Mouse (Mus musculus) heart, embryonic 14.5 days (tissue): Measurements from ENCODE around the gene Adtrp. TPM values are rescaled to one million over a fixed set of nuclear protein-coding genes. Genes with fewer than 3 reads are reported as not detected.

Source experiments
- ATAC-seq: fragments of 200-750 bp; cut with Nextera tagmentation; 2 replicates; pipeline ENCODE4 v1.8.0; 2017; ENCODE audit warnings: low read depth, moderate TSS enrichment; ENCODE audit not compliant: insufficient number of reproducible peaks, insufficient read depth, low FRiP score
- H3K27ac ChIP-seq, 2 experiments: fragments of 200-500 bp in 1 of 2; fragments of 300-500 bp in 1 of 2; sonication (generic) in 1 of 2; replicated peaks in 1 of 2; 2 replicates each; pipeline ENCODE4 v1.5.1; 2012 to 2014; ENCODE audit warnings: low read depth in 2 of 2, low read length in 2 of 2, control low read depth in 1 of 2, mild to moderate bottlenecking in 1 of 2, mixed read lengths in 1 of 2; ENCODE audit not compliant: control insufficient read depth in 1 of 2, insufficient read depth in 1 of 2
- H3K27me3 ChIP-seq: fragments of 300-500 bp; sonication (generic); 2 replicates; pipeline ENCODE4 v1.6.1; 2014; ENCODE audit warnings: mild to moderate bottlenecking, low read length, control low read depth; ENCODE audit not compliant: control insufficient read depth, insufficient read depth
- H3K36me3 ChIP-seq: fragments of 300-500 bp; sonication (generic); 2 replicates; pipeline ENCODE4 v1.6.1; 2014; ENCODE audit warnings: mild to moderate bottlenecking, control low read depth, low read length, mixed read lengths; ENCODE audit not compliant: control insufficient read depth, insufficient read depth
- H3K4me1 ChIP-seq, 2 experiments: fragments of 200-500 bp in 1 of 2; fragments of 300-500 bp in 1 of 2; sonication (generic) in 1 of 2; 2 replicates each; pipeline ENCODE4 v1.6.1; 2012 to 2014; ENCODE audit warnings: low read length in 2 of 2, control low read depth in 1 of 2, mixed read lengths in 1 of 2; ENCODE audit not compliant: control insufficient read depth in 2 of 2, insufficient read depth in 2 of 2
- H3K4me2 ChIP-seq: fragments of 300-500 bp; sonication (generic); 2 replicates; pipeline ENCODE4 v1.6.1; 2014; ENCODE audit warnings: mild to moderate bottlenecking, low read length
- H3K4me3 ChIP-seq, 2 experiments: fragments of 200-500 bp in 1 of 2; fragments of 300-500 bp in 1 of 2; sonication (generic) in 1 of 2; 2 replicates each; pipeline ENCODE4 v1.5.1; 2012 to 2014; ENCODE audit warnings: low read length in 2 of 2, mild to moderate bottlenecking in 2 of 2, control low read depth in 1 of 2, low read depth in 1 of 2, moderate library complexity in 1 of 2; ENCODE audit not compliant: control insufficient read depth in 1 of 2, insufficient read depth in 1 of 2
- H3K9ac ChIP-seq: fragments of 300-500 bp; sonication (generic); 2 replicates; pipeline ENCODE4 v1.6.1; 2014; ENCODE audit warnings: mild to moderate bottlenecking, low read length
- H3K9me3 ChIP-seq: fragments of 300-500 bp; sonication (generic); 2 replicates; pipeline ENCODE4 v1.6.1; 2016; ENCODE audit warnings: low read length, control low read depth; ENCODE audit not compliant: control insufficient read depth
- WGBS: fragments of 180-500 bp; shearing (Covaris S2); extraction: QIAGEN DNeasy Blood & Tissue Kit; methylation state at CpG from one replicate; pipeline ENCODE4 v1.1.7; 2014; 5-methylcytosine and 5-hydroxymethylcytosine counted together
- polyA plus RNA-seq: library from polyadenylated mRNA; unstranded; fragments of >200 nt; fragmentation: Nextera tagmentation; extraction: Ambion mirVana; gene quantifications from 2 replicates; pipeline ENCODE4 v1.2.1, GENCODE M21; 2014

Adtrp gene
- polyA plus RNA-seq, 1 experiment from 2014 or later, result not detected

- Histone ChIP-seq H3K4me1 (peaks cover 3 to 11% of the 10 kb centered on the region in 2 experiments; a peak in 2 of 4 replicates), H3K27me3 (no peaks in the 10 kb centered on the region), H3K4me2 (no peak overlapping the region), H3K9me3 (no peaks in the 10 kb centered on the region), H3K36me3 (no peaks in the 10 kb centered on the region), H3K9ac (no peak overlapping the region), H3K27ac (peak overlapping the region in 1 of 2 experiments; percentile 67; a peak in 3 of 4 replicates), H3K4me3 (no peak overlapping the region)
- 17% methylated on average over 2 of the region's 2 CpGs for WGBS
- ATAC-seq, result peak; percentile 81
These were observed 33.7 kb upstream of the Adtrp start for GRCm38 (mm10) chr13:41881201-41881600.

GRCm38 (mm10) chr13:41880525-41880924 lies 33.0 kb upstream of the Adtrp start:
- ATAC-seq, result no peak

GRCm38 (mm10) chr13:41872686-41873085 lies 25.2 kb upstream of the Adtrp start:
- H3K4me3 ChIP-seq, result no peak overlapping the region
- no peak for ATAC-seq
- H3K36me3 ChIP-seq, result no peaks in the 10 kb centered on the region
- 85% methylated on average over 7 of the region's 7 CpGs for WGBS
- H3K9me3 ChIP-seq, result no peaks in the 10 kb centered on the region
- peaks cover 2 to 13% of the 10 kb centered on the region in 2 experiments; a peak in 2 of 4 replicates for H3K4me1 ChIP-seq
- H3K4me2 ChIP-seq, result no peak overlapping the region
- no peak overlapping the region for H3K9ac ChIP-seq
- no peaks in the 10 kb centered on the region for H3K27me3 ChIP-seq
- H3K27ac ChIP-seq, result no peak overlapping the region

More at GRCm38 (mm10) chr13:41880525-41880924, 33.0 kb upstream of the Adtrp start:
- no peak overlapping the region for H3K9ac ChIP-seq
- H3K4me1 ChIP-seq, result peaks cover 3 to 11% of the 10 kb centered on the region in 2 experiments; a peak in 2 of 4 replicates
- H3K27me3 ChIP-seq, result no peaks in the 10 kb centered on the region
- H3K27ac ChIP-seq, result no peak overlapping the region
- no peak overlapping the region for H3K4me3 ChIP-seq
- no peaks in the 10 kb centered on the region for H3K36me3 ChIP-seq
- H3K4me2 ChIP-seq, result no peak overlapping the region
- H3K9me3 ChIP-seq, result no peaks in the 10 kb centered on the region

- H3K4me2 ChIP-seq, result peak overlapping the region; percentile 18; the same call in 1 of the 2 replicates
- no peak overlapping the region for H3K4me3 ChIP-seq
- 38% methylated on average over 8 of the region's 8 CpGs for WGBS
- H3K27me3 ChIP-seq, result no peaks in the 10 kb centered on the region
- H3K27ac ChIP-seq, result no peak overlapping the region
- ATAC-seq, result no peak
- no peaks in the 10 kb centered on the region for H3K9me3 ChIP-seq
- no peak overlapping the region for H3K9ac ChIP-seq
- H3K4me1 ChIP-seq, result peaks cover 2 to 13% of the 10 kb centered on the region in 2 experiments; a peak in 2 of 4 replicates
- H3K36me3 ChIP-seq, result no peaks in the 10 kb centered on the region
These were observed 24.7 kb upstream of the Adtrp start for GRCm38 (mm10) chr13:41872161-41872562.

- Histone ChIP-seq H3K36me3 (no peaks in the 10 kb centered on the region), H3K27ac (no peak overlapping the region), H3K9me3 (no peaks in the 10 kb centered on the region), H3K4me1 (peaks cover 2 to 12% of the 10 kb centered on the region in 2 experiments; a peak in 3 of 4 replicates), H3K9ac (no peak overlapping the region), H3K4me3 (no peak overlapping the region), H3K27me3 (no peaks in the 10 kb centered on the region), H3K4me2 (no peak overlapping the region)
- WGBS, result 45% methylated on average over 2 of the region's 2 CpGs
- no peak for ATAC-seq
These were observed 20.0 kb upstream of the Adtrp start for GRCm38 (mm10) chr13:41867533-41867932.

GRCm38 (mm10) chr13:41865575-41865974 lies 18.1 kb upstream of the Adtrp start:
- Histone ChIP-seq H3K9ac (no peak overlapping the region), H3K4me2 (no peak overlapping the region), H3K36me3 (no peaks in the 10 kb centered on the region), H3K9me3 (no peaks in the 10 kb centered on the region), H3K27ac (peak overlapping the region; percentile 34 to 53; a peak in 2 of 4 replicates), H3K4me3 (no peak overlapping the region), H3K4me1 (peaks cover 2% of the 10 kb centered on the region in 2 experiments; a peak in 3 of 4 replicates), H3K27me3 (no peaks in the 10 kb centered on the region)
- 52% methylated on average over 6 of the region's 6 CpGs for WGBS
- no peak for ATAC-seq

GRCm38 (mm10) chr13:41865071-41865470 lies 17.6 kb upstream of the Adtrp start:
- Histone ChIP-seq H3K9me3 (no peaks in the 10 kb centered on the region), H3K9ac (no peak overlapping the region), H3K4me3 (no peak overlapping the region), H3K4me1 (peaks cover 2% of the 10 kb centered on the region in 2 experiments; a peak in 3 of 4 replicates), H3K27ac (peak overlapping the region; percentile 27 to 34; a peak in 2 of 4 replicates), H3K27me3 (no peaks in the 10 kb centered on the region), H3K36me3 (no peaks in the 10 kb centered on the region), H3K4me2 (no peak overlapping the region)
- no peak for ATAC-seq
- WGBS, result 46% methylated on average over 5 of the region's 5 CpGs
